Mouse (Mus musculus) left cerebral cortex, adult 2 months (tissue): ENCODE measurements around the gene Hist1h2bp. TPM values are rescaled to one million over a fixed set of nuclear protein-coding genes. Genes with fewer than 3 reads are reported as not detected.
"Not testable (repeated sequence)": the region's sequence is repeated elsewhere in the genome, so short reads cannot be mapped to it uniquely, and the experiment has no call there.

Experiments used
- DNase-seq, 2 experiments: peaks; one replicate each; pipeline ENCODE4 v3.0.0; 2021 to 2022; ENCODE audit warnings: low spot score in 2 of 2, mixed read lengths in 1 of 2; ENCODE audit errors: extremely low spot score in 1 of 2
- H3K27ac ChIP-seq: fragments of 200-600 bp; 2 replicates; pipeline ENCODE4 v1.8.1; 2022
- H3K4me3 ChIP-seq: fragments of 200-600 bp; 2 replicates; pipeline ENCODE4 v1.8.1; 2022
- CTCF ChIP-seq: fragments of 200-600 bp; IDR thresholded peaks from 2 replicates; pipeline ENCODE4 v1.8.1; 2022; ENCODE audit warnings: antibody characterized with exemption, mild to moderate bottlenecking, moderate library complexity
- intact Hi-C: fragments of 180-260 bp; cut with DNase I; formaldehyde crosslinking; loops from one replicate; pipeline ENCODE4 v1.15.1; 2025
- total RNA-seq, 2 experiments: library from RNA; stranded (reverse); gene quantifications; 2 replicates each; pipeline ENCODE4 v1.2.3; 2021

Gene Hist1h2bp
- total RNA-seq, 2 experiments from 2014 or later, result 1.3 to 5.5 TPM

GRCm38 (mm10) chr13:21786189-21786898, 917 bp upstream of the Hist1h2bp start:
- no peak for DNase-seq
- Histone ChIP-seq H3K4me3 (peak overlapping the region; percentile 52), H3K27ac (peak overlapping the region; percentile 64; the same call in 1 of the 2 replicates)
- TF ChIP-seq CTCF, result no peak
- intact Hi-C loops, result loop anchor here (2.0 to 10.0 kb wide), 4 partner anchors 70 to 1908 kb away; partner anchors contain the start of genes Hist1h1e, Hist1h1t, Hist1h2ai and Hist1h2be

- no peak for TF ChIP-seq CTCF
- H3K4me3 ChIP-seq, result peak overlapping the region; percentile 32
- no peak overlapping the region for H3K27ac ChIP-seq
- no peak for DNase-seq
- intact Hi-C loops, result loop anchor here (2.0 to 10.0 kb wide), 4 partner anchors 71 to 1907 kb away; partner anchors contain the start of genes Hist1h1e, Hist1h1t, Hist1h2ai and Hist1h2be
Observed at GRCm38 (mm10) chr13:21787760-21788593, 716 bp downstream of the Hist1h2bp start.

GRCm38 (mm10) chr13:21789925-21790324, 2.7 kb downstream of the Hist1h2bp start:
- intact Hi-C loops, result loop anchor here (10.0 kb wide), 4 partner anchors 55 to 1905 kb away; partner anchors contain the start of genes Hist1h1e, Hist1h1t, Hist1h2be and Hist1h4c
- TF ChIP-seq CTCF, result no peak

GRCm38 (mm10) chr13:21790601-21791283, 3.5 kb downstream of the Hist1h2bp start:
- Histone ChIP-seq H3K4me3 (peak overlapping the region; percentile 9; the same call in 1 of the 2 replicates), H3K27ac (no peak overlapping the region)
- intact Hi-C loops, result loop anchor here (10.0 kb wide), 1 partner anchor 54 kb away; no protein-coding TSS in a partner anchor
- no peak for TF ChIP-seq CTCF
- DNase-seq, result no peak

More at GRCm38 (mm10) chr13:21789925-21790324, 2.7 kb downstream of the Hist1h2bp start:
- DNase-seq, result no peak
- Histone ChIP-seq H3K27ac (no peak overlapping the region), H3K4me3 (no peak overlapping the region)

- intact Hi-C loops, result loop anchor here (10.0 kb wide), 1 partner anchor 49 kb away; no protein-coding TSS in a partner anchor
- H3K4me3 ChIP-seq, result no peak overlapping the region
- no peak for TF ChIP-seq CTCF
- no peak overlapping the region for H3K27ac ChIP-seq
- no peak for DNase-seq
Observed at GRCm38 (mm10) chr13:21795584-21795983, 8.3 kb downstream of the Hist1h2bp start.

GRCm38 (mm10) chr13:21797163-21797562, 9.9 kb downstream of the Hist1h2bp start:
- intact Hi-C loops, result loop anchor here (10.0 kb wide), 1 partner anchor 48 kb away; no protein-coding TSS in a partner anchor
- not testable (repeated sequence) for DNase-seq, H3K27ac ChIP-seq, H3K4me3 ChIP-seq

GRCm38 (mm10) chr13:21803058-21803457, 15.8 kb downstream of the Hist1h2bp start:
- H3K4me3 ChIP-seq, H3K27ac ChIP-seq, intact Hi-C loops: not testable (repeated sequence)

GRCm38 (mm10) chr13:21810073-21810472, 22.8 kb downstream of the Hist1h2bp start, which contains the start of the genes Hist1h2bq and Hist1h2ao:
Gene Hist1h2bq (minus strand): TSS chr13:21810197.
Gene Hist1h2ao (plus strand): TSS chr13:21810465.
- H3K4me3 ChIP-seq, intact Hi-C loops, DNase-seq, H3K27ac ChIP-seq: not testable (repeated sequence)

More at GRCm38 (mm10) chr13:21803058-21803457, 15.8 kb downstream of the Hist1h2bp start:
- not testable (repeated sequence) for DNase-seq

- DNase-seq, intact Hi-C loops, H3K27ac ChIP-seq, H3K4me3 ChIP-seq: not testable (repeated sequence)
Observed at GRCm38 (mm10) chr13:21811074-21811473, 23.8 kb downstream of the Hist1h2bp start.

- H3K27ac ChIP-seq, intact Hi-C loops, H3K4me3 ChIP-seq: not testable (repeated sequence)
- DNase-seq, result peak; percentile 40 to 49
Observed at GRCm38 (mm10) chr13:21811539-21811938, 24.3 kb downstream of the Hist1h2bp start, which contains the start of gene Hist1h4m. Gene Hist1h4m (plus strand): TSS chr13:21811746.

- H3K27ac ChIP-seq, intact Hi-C loops, DNase-seq, H3K4me3 ChIP-seq: not testable (repeated sequence)
Observed at GRCm38 (mm10) chr13:21812092-21812491, 24.8 kb downstream of the Hist1h2bp start.

- intact Hi-C loops, result loop anchor here (10.0 kb wide), 3 partner anchors 215 to 1865 kb away; partner anchors contain the start of genes Hist1h2ac, Hist1h2af, Hist1h2ah and Hist1h2bc
- H3K27ac ChIP-seq, DNase-seq, H3K4me3 ChIP-seq: not testable (repeated sequence)
Observed at GRCm38 (mm10) chr13:21820082-21820890, 33.0 kb downstream of the Hist1h2bp start.
